Mouse (Mus musculus) left cerebral cortex, adult 2 months (tissue): ENCODE measurements around the gene Cmbl. TPM values are rescaled to one million over a fixed set of nuclear protein-coding genes. Genes with fewer than 3 reads are reported as not detected.
A peak's percentile ranks its signal among the peaks of the same experiment; 100 is the strongest.

Experiments
- DNase-seq, 2 experiments: peaks; one replicate each; pipeline ENCODE4 v3.0.0; 2021 to 2022; ENCODE audit warnings: low spot score in 2 of 2, mixed read lengths in 1 of 2; ENCODE audit errors: extremely low spot score in 1 of 2
- H3K27ac ChIP-seq: fragments of 200-600 bp; 2 replicates; pipeline ENCODE4 v1.8.1; 2022
- H3K4me3 ChIP-seq: fragments of 200-600 bp; 2 replicates; pipeline ENCODE4 v1.8.1; 2022
- CTCF ChIP-seq: fragments of 200-600 bp; IDR thresholded peaks from 2 replicates; pipeline ENCODE4 v1.8.1; 2022; ENCODE audit warnings: antibody characterized with exemption, mild to moderate bottlenecking, moderate library complexity
- intact Hi-C: fragments of 180-260 bp; cut with DNase I; formaldehyde crosslinking; loops from one replicate; pipeline ENCODE4 v1.15.1; 2025
- total RNA-seq, 2 experiments: library from RNA; stranded (reverse); gene quantifications; 2 replicates each; pipeline ENCODE4 v1.2.3; 2021

Cmbl gene
- total RNA-seq, 2 experiments from 2014 or later = 15.7 to 17.9 TPM

GRCm38 (mm10) chr15:31586088-31586487, 20.9 kb downstream of the Cmbl start:
- no peak overlapping the region for H3K4me3 ChIP-seq
- intact Hi-C loops = loop anchor here (1.0 to 5.0 kb wide), 5 partner anchors 54 to 271 kb away; partner anchors contain the start of genes March6 and Ropn1l
- no peak for TF ChIP-seq CTCF
- H3K27ac ChIP-seq = peak overlapping the region; percentile 8; the same call in 1 of the 2 replicates
- DNase-seq = no peak

- intact Hi-C loops = loop anchor here (1.0 to 5.0 kb wide), 5 partner anchors 54 to 271 kb away; partner anchors contain the start of genes March6 and Ropn1l
- DNase-seq = peak; percentile 82 to 88
- peak; percentile 99 for TF ChIP-seq CTCF
- H3K4me3 ChIP-seq = no peak overlapping the region
- H3K27ac ChIP-seq = no peak overlapping the region
These were observed 21.3 kb downstream of the Cmbl start for GRCm38 (mm10) chr15:31586519-31586918.

DNA sequence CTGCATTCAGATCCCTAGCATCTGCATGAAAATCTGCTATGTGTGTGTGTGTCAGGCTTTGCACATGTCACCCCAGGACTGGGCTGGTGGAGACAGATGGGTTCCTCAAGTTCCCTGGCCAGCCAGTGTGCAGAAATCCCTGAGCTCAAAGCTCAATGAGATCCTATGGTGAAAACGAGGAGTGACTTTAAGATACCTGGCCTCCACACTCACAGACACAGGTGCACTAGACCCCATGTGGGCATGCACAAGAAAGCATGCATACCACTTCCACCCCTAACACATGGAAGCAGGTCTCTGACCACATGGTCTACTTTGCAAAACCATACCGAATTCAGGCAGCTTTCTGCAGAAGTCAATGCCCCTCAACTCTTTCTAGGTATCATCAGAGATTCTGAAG, 22.6 kb downstream of the Cmbl start:
- intact Hi-C loops = loop anchor here (2.0 to 5.0 kb wide), 4 partner anchors 55 to 135 kb away; partner anchors contain the start of genes March6 and Ropn1l
- DNase-seq = no peak
- TF ChIP-seq CTCF = no peak
- Histone ChIP-seq H3K4me3 (no peak overlapping the region), H3K27ac (no peak overlapping the region)

- intact Hi-C loops = loop anchor here (5.0 kb wide), 3 partner anchors 57 to 137 kb away; partner anchors contain the start of genes March6 and Ropn1l
- peak overlapping the region; percentile 3; the same call in 1 of the 2 replicates for H3K27ac ChIP-seq
- no peak for DNase-seq
- no peak overlapping the region for H3K4me3 ChIP-seq
- no peak for TF ChIP-seq CTCF
These were observed 23.9 kb downstream of the Cmbl start for GRCm38 (mm10) chr15:31588989-31589640.

- Histone ChIP-seq H3K4me3 (no peak overlapping the region), H3K27ac (no peak overlapping the region)
- TF ChIP-seq CTCF = no peak
- DNase-seq = no peak
- intact Hi-C loops = no loop called here
These were observed 25.0 kb downstream of the Cmbl start for GRCm38 (mm10) chr15:31590176-31590575.

DNA sequence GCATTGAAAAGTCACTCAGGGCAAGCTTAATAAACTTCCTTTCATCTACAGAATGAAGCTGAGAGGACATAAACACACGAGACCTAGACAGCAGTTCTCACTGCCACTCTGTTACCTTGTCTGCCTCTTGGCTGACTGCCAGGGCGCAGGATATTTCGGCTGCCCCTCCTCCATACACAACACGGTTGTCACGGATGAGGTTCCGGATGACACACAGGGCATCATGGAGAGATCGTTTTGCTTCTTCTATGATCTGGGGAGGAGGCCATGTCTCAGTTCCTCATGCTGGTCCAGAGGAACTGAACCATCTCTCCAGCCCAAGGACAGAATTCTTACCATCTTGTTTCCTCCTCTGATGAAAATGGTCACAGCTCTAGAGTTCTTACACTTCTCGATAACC, 27.3 kb downstream of the Cmbl start:
- H3K27ac ChIP-seq = no peak overlapping the region
- no peak for TF ChIP-seq CTCF
- no peak for DNase-seq
- H3K4me3 ChIP-seq = no peak overlapping the region
- intact Hi-C loops = no loop called here

DNA sequence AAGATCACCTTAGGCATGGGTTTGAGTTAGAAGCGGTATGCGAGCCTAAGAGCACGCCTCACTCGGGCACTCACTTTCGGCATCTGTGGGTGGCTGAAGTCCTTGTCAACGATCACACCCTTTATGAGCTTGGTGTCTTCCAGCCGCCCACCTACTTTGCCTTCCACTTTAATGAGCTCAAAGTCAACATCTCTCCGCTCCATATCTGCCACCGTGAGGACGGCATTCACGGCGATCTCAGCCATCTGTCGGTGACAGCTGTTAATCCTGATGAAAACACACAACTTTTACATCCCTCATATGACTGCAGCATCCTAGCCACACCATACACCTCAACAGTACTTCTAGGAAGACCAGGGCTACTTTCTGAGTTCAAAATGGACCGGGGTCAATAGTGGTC, 29.1 kb downstream of the Cmbl start:
- no peak for DNase-seq
- no peak overlapping the region for H3K4me3 ChIP-seq

DNA sequence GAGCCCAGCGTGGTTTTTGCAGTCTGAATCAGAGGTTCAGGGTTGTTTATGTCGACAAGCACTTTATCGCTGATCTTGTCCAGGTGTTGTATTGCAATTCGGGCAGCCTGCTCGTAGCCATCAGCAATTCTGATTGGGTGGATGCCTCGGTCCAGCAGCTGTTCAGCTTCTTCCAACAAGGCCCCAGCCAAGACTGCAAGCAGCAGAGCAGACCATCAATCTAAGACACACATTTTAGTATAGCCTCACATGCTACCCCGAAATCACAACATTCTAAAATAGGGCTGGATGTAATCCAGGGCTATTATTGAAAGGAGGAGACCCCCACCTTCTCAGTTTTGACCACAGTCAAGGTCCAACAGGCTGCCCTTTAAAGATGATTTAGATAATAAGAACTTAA, 30.5 kb downstream of the Cmbl start:
- no peak for TF ChIP-seq CTCF
- no peak overlapping the region for H3K4me3 ChIP-seq
- DNase-seq = no peak
- no peak overlapping the region for H3K27ac ChIP-seq
- intact Hi-C loops = no loop called here

More for the DNA sequence above, 29.1 kb downstream of the Cmbl start:
- intact Hi-C loops = no loop called here
- H3K27ac ChIP-seq = no peak overlapping the region
- no peak for TF ChIP-seq CTCF

GRCm38 (mm10) chr15:31599834-31600233, 34.6 kb downstream of the Cmbl start:
- intact Hi-C loops = loop anchor here (5.0 kb wide), 2 partner anchors 642 to 1167 kb away; partner anchors contain the start of gene Sema5a
- peak overlapping the region; percentile 62 for H3K4me3 ChIP-seq

GRCm38 (mm10) chr15:31601279-31601645, 36.1 kb downstream of the Cmbl start:
- no peak for TF ChIP-seq CTCF
- peak overlapping the region; percentile 94 for H3K27ac ChIP-seq
- intact Hi-C loops = loop anchor here (5.0 kb wide), 2 partner anchors 641 to 1166 kb away; partner anchors contain the start of gene Sema5a
- no peak for DNase-seq
- peak overlapping the region; percentile 62 for H3K4me3 ChIP-seq

More at GRCm38 (mm10) chr15:31599834-31600233, 34.6 kb downstream of the Cmbl start:
- H3K27ac ChIP-seq = no peak overlapping the region
- no peak for DNase-seq
- TF ChIP-seq CTCF = no peak

DNA sequence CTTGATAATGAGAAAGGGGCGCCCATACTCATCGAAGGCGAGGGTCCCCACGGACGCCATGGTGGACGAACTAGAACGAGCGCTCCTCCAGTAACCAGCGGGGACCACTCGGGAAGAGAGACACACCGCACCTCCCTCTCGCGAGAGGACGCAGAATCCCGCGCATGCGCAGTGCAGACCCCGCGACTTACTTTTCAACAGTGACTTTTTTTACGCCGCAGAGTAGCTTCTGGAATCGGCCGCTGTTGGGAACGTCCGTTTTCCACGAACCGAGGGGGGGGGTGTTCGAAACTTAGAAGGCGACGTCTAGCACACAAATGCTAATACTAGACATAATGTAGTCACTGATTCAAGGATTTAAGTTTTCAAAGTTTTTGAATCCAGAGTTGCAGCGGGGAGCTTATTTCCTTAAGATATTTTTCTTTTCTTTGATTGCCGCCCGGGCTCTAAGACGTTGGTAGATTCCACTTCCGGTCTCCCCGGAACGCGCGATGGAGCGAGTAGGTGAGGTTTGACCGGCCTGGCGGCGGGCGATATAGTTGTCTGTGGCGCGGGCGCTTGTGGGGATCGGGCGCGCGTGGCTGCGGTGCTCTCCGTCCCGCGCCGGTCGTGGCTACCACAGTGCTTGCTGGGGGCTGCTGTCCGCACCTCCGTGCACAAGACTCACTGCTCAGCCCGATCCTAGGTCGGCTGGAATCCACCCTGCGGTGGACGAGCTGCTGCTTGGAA, 36.6 kb downstream of the Cmbl start, which contains the start of the genes Cct5 and Fam173b:
Gene Cct5, minus strand, starts transcription at position 159 of the 729 bp plus-strand sequence.
Gene Fam173b, plus strand, starts transcription at position 207 of the 729 bp plus-strand sequence.
- H3K4me3 ChIP-seq = peak within 1 kb of the TSS; percentile 62
- no peak for TF ChIP-seq CTCF
- H3K27ac ChIP-seq = peak within 1 kb of the TSS; percentile 94
- peak; percentile 98 to 99 for DNase-seq
- intact Hi-C loops = loop anchor here (5.0 kb wide), 2 partner anchors 640 to 1165 kb away; partner anchors contain the start of gene Sema5a

DNA sequence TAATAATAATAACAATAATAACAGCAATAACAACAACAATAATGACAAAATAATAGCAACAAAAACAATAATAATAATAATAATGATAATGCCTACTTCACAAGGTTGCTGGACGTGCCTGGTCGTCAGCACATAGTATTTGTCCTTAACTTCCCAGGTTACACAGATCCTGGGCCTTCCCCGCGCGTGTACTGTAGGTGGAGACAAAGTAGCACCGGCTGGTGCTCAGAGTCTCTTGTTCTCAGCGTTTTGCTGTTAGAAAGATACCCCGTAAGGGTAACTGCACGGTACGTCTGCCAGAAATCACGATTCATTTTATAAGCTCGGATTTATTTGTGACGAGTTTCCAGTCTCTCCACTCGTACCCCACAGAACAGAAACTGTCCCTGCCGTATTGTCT, 37.2 kb downstream of the Cmbl start:
- peak; percentile 58 for TF ChIP-seq CTCF
- Histone ChIP-seq H3K27ac (peak overlapping the region; percentile 94), H3K4me3 (peak overlapping the region; percentile 62)
- peak; percentile 43 to 52 for DNase-seq
- intact Hi-C loops = loop anchor here (5.0 kb wide), 2 partner anchors 640 to 1165 kb away; partner anchors contain the start of gene Sema5a
